Mouse (Mus musculus) effector memory CD4-positive, alpha-beta T cell, adult 5 months (primary cell): ENCODE measurements around the gene Pbrm1. TPM values are rescaled to one million over a fixed set of nuclear protein-coding genes. Genes with fewer than 3 reads are reported as not detected.

Source experiments
- polyA plus RNA-seq: library from polyadenylated mRNA; unstranded; fragments of 100-300 nt; shearing (Covaris generic); gene quantifications from one replicate; pipeline ENCODE4 v1.2.1, GENCODE M21; 2017

The Pbrm1 gene
- 135 TPM for polyA plus RNA-seq

GRCm38 (mm10) chr14:31018860-31019291 lies at the start of gene Pbrm1, which contains the start of gene Gnl3:
Gene Pbrm1 (plus strand): TSS chr14:31019138.
Gene Gnl3 (minus strand): TSS chr14:31019152.

GRCm38 (mm10) chr14:31001307-31002205 lies 17.4 kb upstream of the Pbrm1 start, which contains the start of the genes Glt8d1 and Spcs1:
Gene Glt8d1 (plus strand): TSS chr14:31001400.
Gene Spcs1 (minus strand): TSS chr14:31001672.

GRCm38 (mm10) chr14:31128826-31129219 lies 109.9 kb downstream of the Pbrm1 start, which contains the start of gene Smim4:
Gene Smim4 (minus strand): TSS chr14:31128956.

GRCm38 (mm10) chr14:31130236-31131220 lies 111.6 kb downstream of the Pbrm1 start, which contains the start of gene Nt5dc2:
Gene Nt5dc2 (plus strand): TSS chr14:31131053.

GRCm38 (mm10) chr14:31168425-31168824 lies 149.5 kb downstream of the Pbrm1 start, which contains the start of gene Stab1:
Gene Stab1 (minus strand): TSS chr14:31168641.

Other genes with a start within 250 kb of the Pbrm1 start
- 21.7 TPM for gene Tmem110, start 193.5 kb upstream of the Pbrm1 start, polyA plus RNA-seq
- gene Mustn1, start 139.9 kb upstream of the Pbrm1 start, polyA plus RNA-seq = not detected
- gene Itih4, start 132.7 kb upstream of the Pbrm1 start, polyA plus RNA-seq = not detected
- gene Itih3, start 95.4 kb upstream of the Pbrm1 start, polyA plus RNA-seq = not detected
- gene Itih1, start 75.8 kb upstream of the Pbrm1 start, polyA plus RNA-seq = not detected
- 5.5 TPM for gene Nek4, start 67.8 kb upstream of the Pbrm1 start, polyA plus RNA-seq
- 9.7 TPM for gene Glt8d1, start 17.7 kb upstream of the Pbrm1 start, polyA plus RNA-seq
- 144 TPM for gene Spcs1, start 17.5 kb upstream of the Pbrm1 start, polyA plus RNA-seq
- 140 TPM for gene Gnl3, start within 50 bp of the Pbrm1 start, polyA plus RNA-seq
- gene Smim4, start 109.8 kb downstream of the Pbrm1 start, polyA plus RNA-seq = 41.6 TPM
- gene Nt5dc2, start 111.9 kb downstream of the Pbrm1 start, polyA plus RNA-seq = not detected
- 0.76 TPM for gene Stab1, start 149.5 kb downstream of the Pbrm1 start, polyA plus RNA-seq
- gene Tnnc1, start 189.2 kb downstream of the Pbrm1 start, polyA plus RNA-seq = not detected
- 242 TPM for gene Nisch, start 197.8 kb downstream of the Pbrm1 start, polyA plus RNA-seq
- gene Sema3g, start 198.7 kb downstream of the Pbrm1 start, polyA plus RNA-seq = not detected
- 6.8 TPM for gene Phf7, start 232.2 kb downstream of the Pbrm1 start, polyA plus RNA-seq
- 78.6 TPM for gene Bap1, start 232.3 kb downstream of the Pbrm1 start, polyA plus RNA-seq